Mouse (Mus musculus) kidney, postnatal 14 days (tissue): ENCODE results near the gene Prdm2.
A peak's percentile ranks its signal among the peaks of the same experiment; 100 is the strongest.

Experiments used
- DNase-seq: peaks from one replicate; pipeline ENCODE4 v3.0.0; 2022; ENCODE audit warnings: mixed read lengths

Gene Prdm2

GRCm38 (mm10) chr4:143104739-143105138 lies 108.1 kb downstream of the Prdm2 start:
- no peak for DNase-seq

GRCm38 (mm10) chr4:143103811-143104210 lies 109.0 kb downstream of the Prdm2 start:
- DNase-seq = no peak

- no peak for DNase-seq
Observed at GRCm38 (mm10) chr4:143100157-143100556, 112.6 kb downstream of the Prdm2 start.

- no peak for DNase-seq
Observed at GRCm38 (mm10) chr4:143099288-143100039, 113.3 kb downstream of the Prdm2 start.

GRCm38 (mm10) chr4:143092082-143092701 lies 120.6 kb downstream of the Prdm2 start:
- no peak for DNase-seq

GRCm38 (mm10) chr4:143090551-143090950 lies 122.2 kb downstream of the Prdm2 start:
- no peak for DNase-seq

GRCm38 (mm10) chr4:143074071-143074765 lies 138.6 kb downstream of the Prdm2 start:
- peak; percentile 16 for DNase-seq

GRCm38 (mm10) chr4:143071791-143072190 lies 141.0 kb downstream of the Prdm2 start:
- no peak for DNase-seq

- no peak for DNase-seq
Observed at GRCm38 (mm10) chr4:143067006-143067405, 145.8 kb downstream of the Prdm2 start.

GRCm38 (mm10) chr4:143058765-143059344 lies 153.9 kb downstream of the Prdm2 start:
- DNase-seq = no peak
